In the genomic region with DNA sequence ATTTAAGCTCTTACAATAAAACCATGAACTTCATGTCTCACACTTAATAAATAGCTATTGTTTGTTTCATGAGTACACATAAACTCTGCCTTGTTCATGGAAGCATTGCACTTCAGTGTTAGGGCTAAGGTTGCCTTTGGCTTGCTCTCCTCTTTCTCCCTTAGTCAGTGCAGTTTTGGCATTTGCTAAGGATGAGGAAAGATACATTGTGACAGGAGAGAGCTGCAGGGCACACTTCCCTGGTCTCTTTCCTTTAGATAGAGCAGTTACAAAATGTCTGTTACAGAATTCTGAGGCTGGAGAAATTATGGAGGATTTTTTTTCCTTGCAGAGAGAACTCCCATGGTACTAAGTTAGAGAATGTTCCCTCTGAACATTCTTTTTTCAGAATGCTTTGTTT, we compare ENCODE assay signal across 21 mouse cellular contexts. TPM values are rescaled to one million over a fixed set of nuclear protein-coding genes. Genes with fewer than 3 reads are reported as not detected.
DNase-seq lines count a peak whose midpoint lies in the region; ATAC-seq lines count a peak whose summit lies in the region.
"Had no signal": no experiment of that assay in that cellular context is flagged by ENCODE, and none has a peak within 500 bp of the region (broad histone marks: within the 10 kb centered on the region; RNA-seq: fewer than 3 reads in every experiment).

No protein-coding gene starts in this region.

- no peak overlapping the region for H3K4me3 ChIP-seq in midbrain, embryonic 15.5 days
- H3K4me3 ChIP-seq: embryonic facial prominence, embryonic 12.5 days; erythroblast, embryonic 14.5 days; forebrain, embryonic 10.5 days; forebrain, embryonic 13.5 days; hindbrain, embryonic 10.5 days; hindbrain, embryonic 13.5 days; intestine, embryonic 15.5 days had no signal

- ATAC-seq in midbrain, embryonic 15.5 days (replicated peaks): no peak
- ATAC-seq: activated CD4-positive, CD25-positive, alpha-beta regulatory T cell, adult 4 months; forebrain, embryonic 13.5 days; hindbrain, embryonic 16.5 days; intestine, embryonic 15.5 days had no signal

- intact Hi-C loops in heart, postnatal 10 days (cut with DNase I): no loop called here

- no peaks in the 10 kb centered on the region for H3K36me3 ChIP-seq in midbrain, embryonic 15.5 days (replicated peaks)
- H3K36me3 ChIP-seq: embryonic facial prominence, embryonic 12.5 days; hindbrain, embryonic 13.5 days; intestine, embryonic 15.5 days had no signal

- peaks cover 21% of the 10 kb centered on the region for H3K4me1 ChIP-seq in midbrain, embryonic 15.5 days

- no peaks in the 10 kb centered on the region for H3K9me3 ChIP-seq in midbrain, embryonic 15.5 days
- H3K9me3 ChIP-seq: embryonic facial prominence, embryonic 12.5 days; forebrain, embryonic 10.5 days; forebrain, embryonic 13.5 days; hindbrain, embryonic 10.5 days; hindbrain, embryonic 13.5 days; intestine, embryonic 15.5 days had no signal

- no peak overlapping the region for H3K9ac ChIP-seq in midbrain, embryonic 15.5 days
- H3K9ac ChIP-seq: embryonic facial prominence, embryonic 12.5 days; forebrain, embryonic 13.5 days; hindbrain, embryonic 13.5 days; intestine, embryonic 15.5 days had no signal

- H3K27ac ChIP-seq in midbrain, embryonic 15.5 days: no peak overlapping the region
- H3K27ac ChIP-seq: forebrain, embryonic 10.5 days; hindbrain, embryonic 10.5 days; hindbrain, embryonic 13.5 days; intestine, embryonic 15.5 days had no signal

- no peak overlapping the region for H3K4me2 ChIP-seq in midbrain, embryonic 15.5 days
- H3K4me2 ChIP-seq: embryonic facial prominence, embryonic 12.5 days; forebrain, embryonic 13.5 days; heart, embryonic 11.5 days; hindbrain, embryonic 13.5 days; intestine, embryonic 15.5 days had no signal

- DNase-seq in cerebellum, adult 9-10 months: peak; percentile 32
- DNase-seq in cerebellum, adult 11 months: no peak
- peak; percentile 18 for DNase-seq in heart, adult 11 months
- DNase-seq in heart, postnatal 10 days: no peak
- peak; percentile 68 for DNase-seq in retina, postnatal 1 day
- DNase-seq in retina, embryonic 14.5 days (ENCODE audit: low spot score): no peak
- DNase-seq in gonadal fat pad, adult 2 months (ENCODE audit: low read depth): peak; percentile 96
- DNase-seq: adrenal gland, postnatal 10 days; gastrocnemius, postnatal 25 days; heart, postnatal 36 days had no signal

- H3K27me3 ChIP-seq in midbrain, embryonic 15.5 days (replicated peaks): no peaks in the 10 kb centered on the region
- H3K27me3 ChIP-seq: forebrain, embryonic 13.5 days; hindbrain, embryonic 13.5 days; intestine, embryonic 15.5 days had no signal

RNA-seq across cellular contexts. Expression of a gene that starts 18.8 kb away (rescaled TPM):
- 10 to 100 TPM; 19.7 to 31.2 TPM for total RNA-seq in heart, postnatal 10 days (2021)
- 18.4 and 19.6 TPM in 2 replicates for polyA plus RNA-seq in gonadal fat pad, adult 2 months (2012; rRNA removed)
- 4.0 and 6.2 TPM in 2 replicates for polyA plus RNA-seq in midbrain, embryonic 15.5 days (2015; fragmentation: Nextera tagmentation; extraction: Ambion mirVana)
- polyA plus RNA-seq: erythroblast, embryonic 14.5 days had no signal

Comparison
In these comparisons a context has a peak if more than half of its experiments do, and no peak if none do; other contexts are left out.
1. DNase-seq: peak in cerebellum, adult 9-10 months (single experiment), heart, adult 11 months (single experiment), retina, postnatal 1 day (single experiment) and gonadal fat pad, adult 2 months (single experiment); none in cerebellum, adult 11 months (single experiment), heart, postnatal 10 days (0 of 2) and retina, embryonic 14.5 days (single experiment).